Mouse (Mus musculus) spleen, postnatal 36 days (tissue): ENCODE measurements around the gene Krt2.

Source experiments
- DNase-seq, 2 experiments: peaks; one replicate each; pipeline ENCODE4 v3.0.0; 2022; ENCODE audit warnings: low spot score in 2 of 2, mixed read lengths in 1 of 2

Gene Krt2

GRCm38 (mm10) chr15:101817875-101818274 is at the start of gene Krt2:
Gene Krt2, minus strand, starts transcription at chr15:101818169.
- no peak for DNase-seq

GRCm38 (mm10) chr15:101866754-101867153 is 48.8 kb upstream of the Krt2 start:
- no peak for DNase-seq

- DNase-seq = no peak
These were observed 42.6 kb upstream of the Krt2 start for GRCm38 (mm10) chr15:101860421-101861130.

GRCm38 (mm10) chr15:101859735-101860170 is 41.8 kb upstream of the Krt2 start:
- DNase-seq = no peak

GRCm38 (mm10) chr15:101858673-101859425 is 40.9 kb upstream of the Krt2 start:
- no peak for DNase-seq

- DNase-seq = no peak
These were observed 38.7 kb upstream of the Krt2 start for GRCm38 (mm10) chr15:101856696-101857095.

- DNase-seq = no peak
These were observed 37.8 kb upstream of the Krt2 start for GRCm38 (mm10) chr15:101855732-101856131.

GRCm38 (mm10) chr15:101854294-101854693 is 36.3 kb upstream of the Krt2 start:
- DNase-seq = no peak

- DNase-seq = no peak
These were observed 34.6 kb upstream of the Krt2 start for GRCm38 (mm10) chr15:101852571-101852970.

GRCm38 (mm10) chr15:101850694-101851093 is 32.7 kb upstream of the Krt2 start, which contains the start of gene Krt1:
Gene Krt1, minus strand, starts transcription at chr15:101850794.
- DNase-seq = no peak

GRCm38 (mm10) chr15:101845971-101846403 is 28.0 kb upstream of the Krt2 start:
- DNase-seq = no peak

GRCm38 (mm10) chr15:101843192-101843591 is 25.2 kb upstream of the Krt2 start:
- no peak for DNase-seq

GRCm38 (mm10) chr15:101834784-101835328 is 16.9 kb upstream of the Krt2 start:
- no peak for DNase-seq

GRCm38 (mm10) chr15:101833131-101833530 is 15.2 kb upstream of the Krt2 start:
- no peak for DNase-seq

- DNase-seq = no peak
These were observed 11.5 kb upstream of the Krt2 start for GRCm38 (mm10) chr15:101829441-101829840.

- DNase-seq = no peak
These were observed 3.8 kb upstream of the Krt2 start for GRCm38 (mm10) chr15:101821786-101822185.

GRCm38 (mm10) chr15:101803052-101803822 is 14.7 kb downstream of the Krt2 start:
- DNase-seq = no peak

- DNase-seq = no peak
These were observed 15.6 kb downstream of the Krt2 start, which contains the start of gene Krt73 for GRCm38 (mm10) chr15:101802296-101802835. Gene Krt73, minus strand, starts transcription at chr15:101802346.

- DNase-seq = no peak
These were observed 27.1 kb downstream of the Krt2 start for GRCm38 (mm10) chr15:101790867-101791266.

- DNase-seq = no peak
These were observed 31.6 kb downstream of the Krt2 start, which contains the start of gene Krt72 for GRCm38 (mm10) chr15:101786360-101786759. Gene Krt72, minus strand, starts transcription at chr15:101786460.

- DNase-seq = no peak
These were observed 44.5 kb downstream of the Krt2 start for GRCm38 (mm10) chr15:101773420-101773819.
